Mouse (Mus musculus) fibroblast of lung, adult 2 months (primary cell): Measurements from ENCODE around the gene Inhbe.

Source experiments
- DNase-seq: peaks from one replicate; pipeline ENCODE4 v3.0.0-alpha.2; 2011; ENCODE audit warnings: low read depth

The Inhbe gene

DNA sequence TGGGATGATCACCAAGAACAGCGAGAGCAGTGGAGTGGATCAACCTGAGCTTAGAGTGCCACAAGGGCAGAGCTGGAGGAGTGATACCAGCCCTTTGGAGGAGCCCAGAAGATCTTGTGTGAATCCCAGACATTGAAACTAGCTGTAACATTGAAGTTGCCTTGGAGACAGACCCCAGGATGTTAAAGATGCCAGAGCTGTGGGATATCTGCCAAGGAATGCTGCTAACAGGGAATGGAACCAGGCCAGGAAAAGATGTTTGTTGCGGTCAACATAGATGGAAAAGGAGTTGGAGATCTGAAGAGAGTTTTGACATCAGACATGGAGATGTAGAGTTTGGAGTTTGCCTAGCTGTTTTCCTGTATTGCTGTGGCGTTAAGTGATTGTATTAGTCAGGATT lies 8.0 kb downstream of the Inhbe start:
- no peak for DNase-seq

DNA sequence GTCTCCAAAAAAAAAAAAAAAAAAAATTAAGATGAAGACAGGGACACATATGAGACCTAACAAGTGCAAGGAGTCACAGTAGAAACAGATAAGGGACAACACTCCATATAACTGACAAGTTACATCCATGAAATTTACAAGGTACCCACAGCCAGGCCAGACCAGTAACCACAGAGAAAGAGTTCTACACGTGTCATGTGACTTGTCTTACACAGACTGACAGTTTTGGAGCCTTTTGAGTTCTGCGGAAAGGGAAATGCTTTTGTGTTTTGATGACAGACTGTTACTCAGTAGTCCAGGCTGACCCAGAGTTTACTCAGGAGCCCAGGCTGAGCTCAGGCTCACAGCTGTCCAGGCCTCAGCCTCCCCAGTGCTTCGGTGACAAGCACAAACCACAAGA lies 11.2 kb downstream of the Inhbe start:
- DNase-seq, result no peak

DNA sequence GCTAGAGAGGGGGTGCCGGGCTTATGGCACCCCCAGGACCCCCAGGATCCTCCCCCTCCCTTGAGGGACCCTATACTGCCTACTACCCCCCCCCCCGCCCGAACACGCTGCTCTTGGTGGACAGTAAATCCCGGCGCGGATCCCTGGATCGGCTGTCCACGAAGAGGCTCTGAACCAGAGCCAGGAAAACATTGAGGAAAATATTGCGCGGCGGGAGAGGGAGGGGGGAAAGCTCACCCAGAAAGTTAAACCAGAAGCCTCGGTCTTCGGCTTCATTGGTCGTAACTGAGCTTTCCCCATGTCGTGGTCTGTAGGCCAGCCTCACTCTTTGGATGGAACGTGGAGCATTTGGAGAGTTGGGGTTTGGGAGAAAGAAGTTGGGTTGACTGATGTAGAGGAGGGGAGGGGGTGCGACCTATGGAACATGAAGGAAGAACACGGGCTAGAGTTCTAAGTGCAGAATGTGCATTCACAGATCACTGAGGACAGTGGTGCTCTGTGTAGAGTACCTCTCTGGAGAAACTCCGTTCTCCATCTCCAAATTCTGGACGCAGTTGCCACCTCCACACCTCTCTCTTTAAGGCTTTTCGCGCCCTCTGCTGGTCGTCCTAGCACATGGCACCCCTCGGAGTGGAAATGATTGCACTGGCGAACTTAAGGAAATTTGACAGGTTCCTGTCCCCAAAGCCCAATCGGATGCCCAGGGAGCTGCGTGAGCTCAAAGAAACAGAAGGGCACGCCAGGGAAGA lies 12.1 kb downstream of the Inhbe start, which contains the start of gene Gli1:
Gli1 (minus strand) TSS at position 84 of the 749 bp plus-strand sequence.
- DNase-seq, result peak; percentile 62

DNA sequence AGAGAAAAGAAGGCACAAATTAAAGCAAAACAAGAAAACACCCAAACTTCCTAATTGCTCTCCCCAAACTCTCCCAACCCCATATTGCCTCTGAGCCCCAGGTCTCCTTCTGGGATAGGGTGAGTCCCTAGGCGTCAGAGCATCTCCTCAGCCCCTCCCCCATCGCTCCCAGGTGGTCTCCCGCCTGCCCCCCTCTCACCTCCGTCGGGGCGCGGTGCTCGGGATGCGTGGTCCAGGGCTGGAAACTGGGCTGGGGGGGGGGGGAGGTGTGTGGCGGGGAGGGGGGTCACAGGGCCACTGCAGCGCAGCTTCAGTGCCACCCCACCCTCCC lies 12.9 kb downstream of the Inhbe start:
- no peak for DNase-seq

DNA sequence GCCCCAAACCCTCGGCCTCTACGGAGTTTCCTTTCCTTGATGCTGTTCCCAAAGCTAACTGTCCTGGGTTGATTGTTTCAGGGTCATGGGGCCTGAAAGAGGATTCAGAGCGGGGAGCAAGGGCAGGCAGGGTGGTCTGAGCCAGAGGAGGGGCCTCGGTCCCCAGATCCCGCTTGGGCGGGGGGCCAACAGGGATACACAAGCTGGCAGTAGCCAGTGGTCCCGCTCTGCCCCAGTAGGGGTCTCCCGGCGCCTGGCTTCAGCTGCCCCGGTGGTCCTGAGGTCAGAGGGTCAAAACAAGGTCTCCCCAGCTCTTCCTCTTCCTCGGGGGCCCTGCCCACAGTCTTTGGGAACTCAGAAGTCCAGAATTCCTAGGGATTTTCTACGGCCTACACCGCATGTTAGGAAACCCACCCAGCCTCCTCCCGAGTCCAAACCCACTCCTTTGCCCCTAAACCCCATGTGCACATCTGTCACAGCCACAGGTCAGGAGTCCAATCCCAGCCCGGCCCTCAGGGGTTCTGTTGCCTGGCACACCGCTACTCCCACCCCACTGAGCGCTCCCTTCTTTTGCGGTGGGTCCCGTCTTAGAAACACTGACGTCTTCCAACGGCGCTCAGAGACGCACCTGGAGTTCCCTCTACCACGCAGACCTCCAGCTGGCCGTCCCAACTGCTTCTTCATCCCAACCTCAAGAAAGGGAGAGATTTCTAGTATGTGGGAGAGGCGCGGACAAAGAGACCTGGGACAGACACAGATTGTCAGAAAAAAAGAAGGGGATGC lies 13.4 kb downstream of the Inhbe start:
- no peak for DNase-seq

DNA sequence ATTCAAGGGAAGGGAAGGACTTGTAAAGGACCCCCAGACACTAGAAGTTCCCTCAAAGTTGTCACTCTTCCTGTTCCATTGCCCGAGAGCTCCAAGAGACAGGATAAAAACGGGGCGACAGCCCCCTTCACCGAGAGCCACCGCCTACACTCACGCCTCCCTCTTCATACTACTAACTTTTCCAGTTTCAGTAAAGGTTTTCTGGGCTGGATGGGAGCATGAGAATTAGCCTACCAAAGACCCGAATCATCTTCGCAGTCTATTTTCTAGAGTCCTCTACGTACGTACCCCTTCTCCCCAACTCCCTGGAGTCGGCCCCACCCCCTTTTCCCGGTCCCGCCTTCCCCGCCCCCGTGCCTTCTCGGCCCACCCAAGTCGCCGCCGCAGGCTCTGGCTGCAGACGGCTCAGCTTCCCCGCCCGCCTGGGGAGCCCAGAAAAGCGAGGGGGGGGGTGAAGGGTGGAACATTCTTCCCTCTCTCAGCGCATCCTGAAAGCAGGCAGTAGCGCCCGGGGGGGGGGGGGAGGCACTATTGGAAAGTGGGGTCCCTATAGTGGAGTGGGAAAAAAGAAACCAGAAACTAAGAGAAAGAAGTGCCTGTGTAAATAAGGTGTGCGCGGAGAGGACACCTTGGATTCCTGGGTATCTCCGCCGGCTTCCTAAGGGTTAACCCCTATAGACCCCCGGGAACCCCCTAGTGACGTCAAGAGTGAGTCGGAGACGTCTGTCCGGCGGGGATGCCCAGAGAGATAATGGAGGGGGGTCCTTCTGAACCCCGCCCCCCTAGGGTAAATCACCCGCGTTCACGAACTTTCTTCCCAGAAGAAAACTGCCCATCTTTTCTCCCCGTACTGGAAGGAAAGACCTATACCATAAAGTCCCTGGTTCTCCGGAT lies 14.3 kb downstream of the Inhbe start:
- no peak for DNase-seq

DNA sequence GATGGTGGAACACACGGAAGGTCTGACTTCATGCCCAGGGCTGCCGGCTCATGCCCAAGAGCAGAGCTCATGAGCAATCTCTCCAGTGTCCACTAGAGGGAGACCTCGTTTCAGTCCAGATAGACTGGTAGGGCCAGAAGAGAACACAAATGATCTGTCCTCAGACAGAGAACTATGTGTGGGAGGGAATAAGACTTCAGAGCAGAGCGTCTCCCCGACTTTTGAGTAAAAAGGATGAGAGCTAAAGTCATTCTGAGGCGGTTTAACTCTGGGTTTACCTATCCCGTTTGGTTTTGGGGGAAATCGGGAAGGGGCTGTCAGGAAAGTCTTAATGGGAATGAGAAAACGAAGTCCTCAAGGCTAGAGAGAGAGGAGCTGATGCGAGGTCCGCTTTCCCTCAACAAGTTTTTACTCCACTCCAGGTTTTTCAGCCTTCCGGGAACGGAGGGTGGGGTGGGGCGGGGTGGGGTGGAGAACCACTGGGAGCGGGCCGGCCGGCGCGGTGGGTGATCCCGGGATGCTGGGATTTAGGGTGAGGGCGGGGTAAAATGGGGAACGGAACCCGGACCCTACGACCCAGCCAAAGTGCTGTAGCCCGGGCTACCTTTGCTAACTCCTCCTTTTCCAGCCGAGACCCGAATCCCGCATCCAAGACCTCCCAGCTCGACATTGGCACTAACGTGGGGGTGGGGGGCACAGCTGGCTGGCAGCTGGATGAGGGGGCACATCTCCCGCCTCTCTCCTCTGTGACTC lies 15.1 kb downstream of the Inhbe start:
- DNase-seq, result peak; percentile 86

DNA sequence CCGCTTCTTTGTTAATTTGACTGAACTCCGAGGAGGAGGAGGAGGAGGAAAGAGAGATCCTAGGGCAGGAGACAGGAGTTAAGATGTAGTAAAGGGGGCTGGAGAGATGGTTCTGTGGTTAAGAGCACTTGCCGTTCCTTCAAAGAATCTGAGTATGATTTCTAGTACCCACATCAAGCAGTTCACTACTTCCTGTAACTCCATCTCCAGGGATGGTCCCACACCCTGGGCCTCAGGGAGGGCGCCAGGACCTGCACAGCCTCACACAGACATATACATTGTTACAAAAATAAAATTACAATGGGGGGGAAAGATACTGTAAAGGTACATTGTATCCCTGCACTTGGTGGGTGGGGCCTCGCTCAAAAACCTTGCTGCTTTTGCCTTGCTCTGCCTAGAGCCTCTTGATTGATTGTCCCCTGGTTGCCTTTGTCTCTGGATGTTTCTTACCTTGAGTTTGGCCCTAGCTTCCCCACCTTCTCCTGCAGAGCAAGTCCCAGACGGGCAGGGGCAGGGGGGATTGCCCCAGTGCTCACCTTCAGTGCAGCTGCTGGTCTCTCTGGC lies 16.6 kb downstream of the Inhbe start:
- DNase-seq, result no peak

DNA sequence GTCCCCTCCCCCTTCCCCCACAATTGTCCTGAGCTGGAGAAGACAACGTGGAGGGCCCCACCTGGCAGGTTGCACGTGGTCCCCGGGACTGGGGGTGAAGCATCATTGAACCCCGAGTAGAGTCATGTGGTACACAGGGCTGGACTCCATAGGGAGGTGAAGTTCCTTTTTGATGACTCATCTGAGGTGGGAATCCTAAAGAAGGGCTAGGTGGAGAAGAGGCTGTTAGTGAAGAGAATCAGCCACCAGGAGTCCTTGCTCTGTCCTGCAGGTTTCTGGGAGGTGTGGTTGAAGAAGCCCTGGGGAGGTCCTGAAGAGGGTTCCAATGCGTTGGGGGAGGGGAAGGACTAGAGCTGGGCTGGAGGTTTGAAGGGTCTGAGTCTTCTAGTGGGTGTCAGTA lies 17.3 kb downstream of the Inhbe start:
- no peak for DNase-seq

DNA sequence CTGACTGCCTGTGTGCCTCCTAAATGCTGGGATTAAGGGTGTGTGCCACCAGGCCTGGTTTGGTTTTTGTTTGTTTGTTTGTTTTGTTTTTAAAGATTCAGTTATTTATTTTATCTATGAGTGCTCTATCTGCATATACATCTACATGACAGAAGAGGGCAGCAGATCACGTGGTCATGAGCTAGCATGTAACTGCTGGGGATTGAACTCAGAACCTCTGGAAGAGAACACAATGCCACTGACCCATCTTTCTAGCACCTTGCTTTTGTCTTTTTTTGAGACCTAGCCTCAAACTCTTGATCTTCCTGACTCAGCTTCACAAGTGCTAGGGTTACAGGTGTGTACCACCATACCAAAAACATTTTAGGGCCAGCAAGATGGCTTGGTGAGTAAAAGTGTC lies 18.9 kb downstream of the Inhbe start:
- DNase-seq, result no peak

DNA sequence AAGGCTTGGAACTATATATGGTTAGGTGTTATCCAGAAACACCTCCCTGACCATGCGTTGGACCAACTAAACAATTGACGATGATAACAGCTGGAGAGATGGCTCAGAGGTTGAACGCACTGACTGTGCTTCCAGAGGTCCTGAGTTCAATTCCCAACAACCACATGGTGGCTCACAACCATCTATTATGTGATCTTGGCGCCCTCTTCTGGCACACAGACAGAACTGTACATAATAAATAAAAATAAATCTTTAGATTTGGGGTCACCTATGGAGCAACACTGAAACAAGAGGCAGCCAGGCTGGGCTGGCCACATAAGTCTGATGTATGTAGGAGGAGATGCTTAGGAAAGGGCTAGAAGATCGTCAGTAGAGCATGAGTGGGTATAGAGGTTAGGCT lies 21.1 kb downstream of the Inhbe start:
- no peak for DNase-seq

DNA sequence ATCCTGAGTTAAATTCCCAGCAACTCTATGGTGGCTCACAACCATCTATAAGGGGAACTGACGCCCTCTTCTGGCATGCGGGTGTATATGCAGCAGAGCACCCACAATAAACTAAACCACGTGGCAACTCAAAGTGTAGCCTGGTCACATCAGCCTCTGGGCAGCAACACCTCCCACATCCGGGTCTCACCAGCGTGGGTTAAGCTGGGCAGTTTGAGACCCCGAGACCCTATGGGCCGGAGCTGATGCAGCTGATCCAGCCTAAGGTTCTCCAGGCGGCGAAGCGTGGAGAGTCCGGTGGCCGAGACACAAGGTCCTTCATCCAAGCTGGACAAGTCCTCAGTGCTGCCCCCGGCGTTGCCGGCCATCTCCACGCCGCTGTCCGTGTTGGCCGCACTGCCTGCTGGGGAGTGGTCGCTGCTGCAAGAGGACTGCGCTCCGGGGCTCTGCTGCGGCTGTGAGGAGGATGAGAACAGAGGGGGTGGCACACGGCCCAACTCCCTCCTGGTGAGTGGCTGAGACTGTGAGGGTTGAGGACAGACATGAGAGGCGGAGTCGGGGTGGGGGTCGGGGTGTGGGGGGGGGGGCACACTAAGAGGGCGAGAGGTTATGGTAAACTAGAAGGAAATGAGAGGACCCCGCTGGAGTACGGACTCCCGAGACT lies 21.9 kb downstream of the Inhbe start:
- DNase-seq, result no peak

DNA sequence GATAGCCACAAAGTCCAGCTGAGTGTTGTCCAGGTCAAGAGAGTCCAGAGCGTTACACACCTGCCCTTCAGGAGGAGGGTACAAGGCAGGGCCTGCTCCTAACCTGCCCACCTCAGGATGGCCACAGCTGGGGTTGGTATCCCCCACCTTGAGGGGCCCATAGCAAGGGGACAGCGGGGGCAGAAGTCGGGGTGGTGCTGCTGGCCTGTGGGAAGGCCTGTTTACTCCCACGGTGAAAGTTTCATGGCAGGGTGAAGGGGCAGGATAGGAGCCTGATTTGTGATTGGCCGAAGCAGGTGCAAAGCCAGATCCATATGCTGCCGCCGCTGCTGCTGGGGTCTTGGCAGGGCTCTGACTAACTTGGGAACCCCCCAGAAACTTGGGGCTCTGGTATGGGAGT lies 24.0 kb downstream of the Inhbe start:
- no peak for DNase-seq

DNA sequence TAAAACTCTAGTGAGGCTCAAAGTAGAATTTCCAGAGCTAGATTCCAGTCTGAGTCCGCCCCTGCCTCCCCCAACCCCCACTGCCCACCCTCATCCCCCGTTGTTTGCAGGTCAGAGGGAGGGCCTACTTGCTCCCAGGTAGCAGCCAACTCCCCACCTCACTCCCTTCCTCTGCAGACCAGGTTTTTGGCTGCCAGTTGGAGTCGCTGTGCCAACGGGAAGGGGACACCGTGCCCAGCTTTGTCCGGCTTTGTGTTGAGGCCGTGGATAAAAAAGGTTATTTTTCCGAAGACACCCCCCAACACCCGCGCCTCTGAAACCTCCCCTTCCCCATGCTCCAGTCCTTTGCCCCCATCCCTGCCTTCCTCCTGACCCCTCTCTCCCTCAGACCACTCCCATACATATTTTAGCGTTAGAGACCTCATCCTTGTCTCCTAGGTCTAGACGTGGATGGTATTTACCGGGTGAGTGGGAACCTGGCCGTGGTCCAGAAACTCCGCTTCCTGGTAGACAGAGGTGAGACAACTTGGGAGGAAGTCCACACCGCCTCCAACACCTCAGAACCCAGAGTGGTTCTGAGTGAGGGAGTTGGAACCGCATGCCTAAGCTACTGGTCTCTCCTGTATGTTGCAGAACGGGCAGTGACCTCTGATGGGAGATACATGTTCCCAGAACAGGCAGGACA lies 26.6 kb downstream of the Inhbe start:
- DNase-seq, result no peak

DNA sequence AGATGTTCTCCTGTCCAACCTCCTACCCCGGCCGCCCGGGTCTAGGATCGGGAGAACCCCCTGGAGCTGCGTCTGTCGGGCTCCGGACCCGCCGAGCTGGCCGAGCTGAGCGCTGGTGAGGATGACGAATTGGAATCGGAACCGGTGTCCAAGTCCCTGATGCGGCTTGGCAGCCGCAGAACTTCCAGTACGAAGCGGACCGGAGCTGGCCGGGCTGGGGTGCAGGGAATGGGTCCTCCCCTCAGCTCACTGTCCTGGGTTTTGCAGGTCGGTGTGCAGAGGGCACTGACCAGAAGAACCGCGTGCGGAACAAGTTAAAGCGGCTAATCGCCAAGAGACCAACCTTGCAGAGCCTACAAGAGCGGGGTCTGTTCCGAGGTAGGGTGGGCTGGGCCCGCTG lies 27.4 kb downstream of the Inhbe start:
- no peak for DNase-seq

DNA sequence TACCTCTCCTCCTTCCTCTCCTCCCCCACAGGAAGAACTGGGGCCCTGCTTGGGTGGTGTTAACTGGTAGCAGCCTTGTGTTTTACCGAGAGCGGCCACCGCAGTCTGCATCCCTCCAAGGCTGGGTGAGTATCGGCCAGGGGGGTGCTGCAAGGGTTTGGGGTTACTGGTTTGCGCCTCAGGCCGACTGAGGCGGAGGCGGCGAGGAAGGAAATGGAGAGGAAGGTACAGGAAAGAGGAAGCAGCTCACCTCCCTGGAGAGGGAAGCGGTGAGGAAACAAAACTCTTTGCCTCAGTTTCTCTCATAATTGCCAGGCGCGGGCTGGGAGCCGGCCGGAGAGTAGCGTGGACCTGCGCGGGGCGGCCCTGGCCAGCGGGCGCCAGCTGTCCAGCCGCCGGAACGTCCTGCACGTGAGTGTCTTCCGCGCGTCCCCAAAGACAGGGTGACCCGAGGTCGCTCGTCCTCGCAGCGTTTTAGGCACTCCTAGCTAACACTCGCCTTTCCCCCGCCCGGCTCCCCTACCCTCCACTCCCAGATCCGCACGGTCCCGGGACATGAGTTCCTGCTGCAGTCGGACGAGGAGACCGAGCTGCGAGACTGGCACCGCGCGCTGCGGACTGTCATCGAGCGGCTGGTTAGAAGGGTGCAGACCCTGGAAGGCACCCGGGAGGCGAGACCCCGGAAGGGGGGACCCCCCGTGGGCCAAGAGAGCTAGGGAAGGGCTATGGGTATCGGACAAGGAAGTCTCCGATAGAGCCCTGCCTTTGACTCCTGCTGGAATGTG lies 28.0 kb downstream of the Inhbe start:
- DNase-seq, result no peak

DNA sequence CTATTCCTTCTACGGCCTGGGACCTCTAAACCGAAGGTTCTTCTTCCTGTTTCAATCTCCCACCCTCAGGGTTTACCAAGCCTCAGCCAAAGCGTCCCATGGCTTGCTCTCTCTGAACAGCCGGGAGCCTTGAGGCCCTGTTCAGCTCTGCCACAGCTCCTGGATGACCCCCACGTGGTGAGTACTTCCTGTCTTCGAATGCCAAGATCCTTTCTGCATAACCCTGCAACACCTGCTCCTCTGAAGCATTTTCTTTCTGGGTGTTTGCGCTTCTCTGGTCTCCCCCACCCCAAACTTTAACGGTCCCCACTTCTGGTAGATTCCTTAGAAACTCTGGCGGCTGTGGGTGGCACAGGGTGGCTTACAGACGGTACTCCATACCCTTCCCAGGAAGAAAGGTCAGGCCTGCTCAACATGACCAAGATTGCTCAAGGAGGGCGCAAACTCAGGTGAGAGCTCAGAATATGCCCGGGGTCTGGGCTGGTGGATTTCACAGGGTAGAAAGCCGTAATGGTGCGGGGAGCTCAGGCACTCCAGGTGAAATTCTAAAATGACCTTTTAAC lies 28.7 kb downstream of the Inhbe start:
- DNase-seq, result no peak

DNA sequence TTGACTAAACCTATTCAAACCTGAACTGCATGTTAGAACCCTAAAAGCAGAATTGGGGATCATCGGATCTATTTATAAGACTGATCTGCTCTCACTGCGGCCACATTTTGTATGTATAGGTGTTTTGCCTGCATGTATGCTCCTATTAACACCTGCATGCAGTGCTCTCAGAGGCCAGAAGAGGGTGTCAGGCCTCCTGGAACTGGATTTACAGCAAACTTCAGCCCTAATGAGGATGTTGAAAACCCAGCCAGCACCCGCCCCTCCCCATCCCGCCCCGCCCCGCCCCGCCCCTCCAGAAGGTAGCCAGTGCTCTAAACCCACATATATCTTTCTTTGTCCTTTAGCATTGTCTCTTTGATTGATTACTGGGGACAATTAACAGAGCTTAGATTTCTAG lies 29.7 kb downstream of the Inhbe start:
- DNase-seq, result no peak

DNA sequence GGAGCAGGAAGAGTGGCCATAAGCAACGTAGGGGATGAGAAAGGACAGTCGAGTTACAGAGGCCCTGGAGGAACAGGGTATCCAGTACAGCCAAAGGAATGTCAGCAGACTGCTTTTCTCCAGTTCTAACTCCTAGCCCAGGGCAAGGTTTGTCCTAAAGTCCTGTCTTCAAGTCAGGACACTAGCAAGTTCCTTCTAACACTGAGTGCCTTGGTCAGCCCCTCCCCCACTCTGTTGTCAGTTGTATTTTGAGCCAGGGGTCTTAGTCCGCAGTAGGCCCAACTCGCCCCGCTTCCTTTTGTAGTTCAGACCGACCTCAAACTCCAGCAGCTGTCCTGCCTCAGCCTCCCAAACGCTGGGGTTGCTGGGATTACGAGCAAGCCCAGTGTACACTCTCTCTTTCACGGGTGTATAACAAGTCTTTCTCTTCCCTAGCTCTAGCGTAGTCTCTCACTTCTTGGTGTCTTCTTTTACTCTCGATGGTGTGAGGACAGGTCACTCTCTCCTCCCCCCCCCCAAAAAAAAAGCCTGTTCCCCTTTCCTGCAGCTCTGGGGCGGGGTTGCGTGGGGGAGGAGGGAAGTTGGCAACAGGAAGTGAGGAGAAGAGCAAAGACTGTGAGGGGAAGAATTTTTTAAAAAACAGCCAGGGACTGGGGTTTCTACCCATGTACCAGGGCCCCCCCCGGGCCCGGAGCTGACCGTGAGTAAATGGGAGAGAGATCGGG lies 30.9 kb downstream of the Inhbe start:
- DNase-seq, result no peak
